Mouse (Mus musculus) ES-Bruce4 (cell line): ENCODE measurements around the gene Mkrn2. TPM values are rescaled to one million over a fixed set of nuclear protein-coding genes. Genes with fewer than 3 reads are reported as not detected.

Experiments
- H3K27ac ChIP-seq: 2 replicates; pipeline ENCODE4 v1.5.1; 2012; ENCODE audit warnings: low read length, inconsistent platforms; ENCODE audit not compliant: insufficient read depth
- H3K27me3 ChIP-seq: 2 replicates; pipeline ENCODE4 v1.6.1; 2012; ENCODE audit warnings: mild to moderate bottlenecking, low read length, inconsistent platforms; ENCODE audit not compliant: control insufficient read depth, poor library complexity, insufficient read depth, severe bottlenecking
- H3K36me3 ChIP-seq: 2 replicates; pipeline ENCODE4 v1.6.1; 2012; ENCODE audit warnings: inconsistent platforms, mild to moderate bottlenecking, low read length, moderate library complexity; ENCODE audit not compliant: control insufficient read depth, poor library complexity, insufficient read depth, severe bottlenecking
- H3K4me1 ChIP-seq: one replicate; pipeline ENCODE4 v1.8.1; 2011; ENCODE audit warnings: low read length; ENCODE audit not compliant: control insufficient read depth, insufficient read depth
- H3K4me3 ChIP-seq: 2 replicates; pipeline ENCODE4 v1.5.1; 2011; ENCODE audit warnings: low read depth, mild to moderate bottlenecking, low read length
- H3K9ac ChIP-seq: 2 replicates; pipeline ENCODE4 v1.6.1; 2012; ENCODE audit warnings: low read depth, mild to moderate bottlenecking, inconsistent platforms; ENCODE audit not compliant: poor library complexity, severe bottlenecking
- H3K9me3 ChIP-seq: replicated peaks from 2 replicates; pipeline ENCODE4 v1.6.1; 2012; ENCODE audit warnings: mild to moderate bottlenecking, low read length, inconsistent platforms; ENCODE audit not compliant: control insufficient read depth, poor library complexity, insufficient read depth, severe bottlenecking
- CTCF ChIP-seq: IDR thresholded peaks from one replicate; pipeline ENCODE4 v1.8.1; 2011; ENCODE audit warnings: low read depth, low read length
- EP300 ChIP-seq: IDR thresholded peaks from 2 replicates; pipeline ENCODE4 v1.6.1; 2011; ENCODE audit warnings: low read depth, low read length; ENCODE audit not compliant: insufficient read depth
- POLR2A ChIP-seq: IDR thresholded peaks from one replicate; pipeline ENCODE4 v1.8.1; 2011; ENCODE audit warnings: low read length; ENCODE audit not compliant: insufficient read depth
- polyA plus RNA-seq: library from polyadenylated mRNA; stranded (reverse); fragments of >200 nt; gene quantifications from 2 replicates; pipeline ENCODE4 v1.2.4, GENCODE M21; 2011; ENCODE audit warnings: low read depth; ENCODE audit not compliant: missing spikeins, insufficient read depth, insufficient read length

Mkrn2 gene
- polyA plus RNA-seq, 1 experiment = 45.1 TPM

DNA sequence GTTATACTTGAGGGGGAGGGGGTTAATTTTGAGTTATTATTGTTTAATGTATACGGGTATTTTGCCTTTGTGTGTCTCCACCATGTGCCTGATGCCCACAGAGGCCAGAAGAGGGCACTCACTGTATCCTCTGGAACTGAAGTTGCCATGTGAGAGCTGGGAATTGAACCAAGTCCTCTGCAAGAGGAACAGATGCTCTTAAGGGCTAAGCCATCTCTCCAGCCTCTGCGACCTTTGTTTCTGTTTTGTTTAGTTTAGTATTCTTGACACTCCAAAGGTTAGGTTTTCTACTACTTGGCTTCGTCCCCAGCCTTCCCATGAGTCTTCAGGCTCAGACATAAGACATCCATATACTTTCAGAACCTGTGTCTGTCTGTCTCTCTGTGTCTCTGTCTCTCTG is 17.5 kb upstream of the Mkrn2 start:
- no peaks in the 10 kb centered on the region for H3K9me3 ChIP-seq
- no peak overlapping the region for H3K27ac ChIP-seq
- no peaks in the 10 kb centered on the region for H3K36me3 ChIP-seq
- no peak overlapping the region for H3K4me3 ChIP-seq
- no peak overlapping the region for H3K9ac ChIP-seq
- H3K4me1 ChIP-seq = no peaks in the 10 kb centered on the region
- H3K27me3 ChIP-seq = no peaks in the 10 kb centered on the region
- no peak for TF ChIP-seq EP300
- TF ChIP-seq POLR2A = no peak
- no peak for TF ChIP-seq CTCF

DNA sequence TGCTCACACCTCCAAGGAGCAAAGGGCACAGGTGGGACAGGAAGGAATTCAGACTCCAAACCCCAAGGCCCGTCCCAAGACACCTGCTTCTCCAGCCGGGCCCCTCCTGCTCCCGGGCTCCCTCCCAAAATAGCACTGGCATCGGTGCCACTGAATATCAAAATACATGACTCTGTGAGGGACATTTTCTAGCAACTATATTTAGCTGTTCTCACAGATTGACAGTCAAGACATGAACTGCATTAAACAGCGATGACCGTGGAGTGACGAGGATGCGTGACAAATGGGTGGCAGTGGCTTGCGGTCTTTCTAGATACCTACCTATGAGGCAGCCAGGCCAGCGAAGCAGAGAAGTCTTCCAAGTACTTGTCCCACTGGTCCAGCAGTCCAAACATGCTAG is 15.4 kb upstream of the Mkrn2 start:
- no peaks in the 10 kb centered on the region for H3K4me1 ChIP-seq
- H3K27me3 ChIP-seq = no peaks in the 10 kb centered on the region
- no peaks in the 10 kb centered on the region for H3K36me3 ChIP-seq
- H3K9me3 ChIP-seq = no peaks in the 10 kb centered on the region
- TF ChIP-seq CTCF = no peak
- TF ChIP-seq POLR2A = no peak
- TF ChIP-seq EP300 = no peak
- no peak overlapping the region for H3K4me3 ChIP-seq
- no peak overlapping the region for H3K9ac ChIP-seq
- H3K27ac ChIP-seq = no peak overlapping the region

DNA sequence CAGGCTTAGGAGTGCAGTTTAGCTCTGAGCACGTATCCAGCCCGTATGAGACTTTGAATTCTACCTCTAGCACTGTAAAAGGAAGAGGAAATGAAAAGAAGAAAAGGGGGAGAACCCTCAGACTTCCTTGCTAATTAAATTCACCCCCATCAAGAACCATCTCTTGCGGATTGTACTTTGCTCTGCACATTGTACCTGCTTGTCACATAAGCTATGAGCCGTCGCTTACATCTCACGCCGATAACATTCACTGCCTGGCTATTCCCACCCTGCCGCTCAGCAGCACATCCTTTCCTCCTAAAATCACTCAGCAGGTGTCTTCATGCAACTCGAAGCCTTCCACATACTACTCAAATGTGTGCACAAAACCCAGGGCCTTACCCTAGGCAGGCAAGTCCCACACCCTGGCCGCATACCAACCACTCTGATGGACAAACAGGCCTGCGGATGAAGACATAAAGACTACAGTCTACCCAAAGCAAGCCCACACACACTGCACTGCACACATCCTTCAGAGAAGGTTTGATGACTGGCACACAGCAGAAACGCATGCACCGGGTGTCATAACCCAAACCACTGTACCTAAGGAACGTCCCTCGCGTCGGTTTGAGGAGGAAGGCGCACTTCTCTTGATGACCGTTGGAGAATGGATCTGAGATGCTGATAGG is 9.9 kb upstream of the Mkrn2 start:
- TF ChIP-seq CTCF (no peak), POLR2A (no peak), EP300 (no peak)
- Histone ChIP-seq H3K4me1 (no peaks in the 10 kb centered on the region), H3K27ac (no peak overlapping the region), H3K36me3 (no peaks in the 10 kb centered on the region), H3K9ac (no peak overlapping the region), H3K4me3 (no peak overlapping the region), H3K9me3 (no peaks in the 10 kb centered on the region), H3K27me3 (no peaks in the 10 kb centered on the region)

DNA sequence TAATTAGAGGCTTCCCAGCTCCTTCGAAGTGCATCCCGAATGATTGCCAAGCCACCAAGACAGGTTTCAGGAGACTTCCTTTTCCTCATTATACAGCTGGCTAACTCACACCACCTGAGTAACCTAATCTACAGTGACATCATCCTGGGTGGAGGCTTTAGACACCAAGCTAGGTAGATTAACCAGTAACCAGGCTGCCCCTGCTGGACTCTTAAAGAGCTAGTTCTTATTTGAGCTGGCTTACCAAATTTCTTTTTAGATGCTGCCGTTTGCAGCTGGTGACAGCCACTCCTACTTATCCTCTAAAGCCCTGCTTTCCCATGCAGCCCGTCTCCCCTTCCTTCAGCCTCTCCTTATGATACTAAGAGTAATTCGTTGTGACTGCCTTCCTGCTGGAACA is 9.2 kb upstream of the Mkrn2 start, which contains the start of gene Mkrn2os:
Mkrn2os (minus strand) TSS at position 119 of the 400 bp plus-strand sequence.
- no peaks in the 10 kb centered on the region for H3K36me3 ChIP-seq
- H3K27ac ChIP-seq = no peak within 1 kb of the TSS
- H3K9ac ChIP-seq = no peak within 1 kb of the TSS
- no peak within 1 kb of the TSS for H3K4me3 ChIP-seq
- H3K4me1 ChIP-seq = no peaks in the 10 kb centered on the region
- H3K27me3 ChIP-seq = no peaks in the 10 kb centered on the region
- TF ChIP-seq EP300 = no peak
- no peak for TF ChIP-seq POLR2A
- no peak for TF ChIP-seq CTCF
- no peaks in the 10 kb centered on the region for H3K9me3 ChIP-seq

DNA sequence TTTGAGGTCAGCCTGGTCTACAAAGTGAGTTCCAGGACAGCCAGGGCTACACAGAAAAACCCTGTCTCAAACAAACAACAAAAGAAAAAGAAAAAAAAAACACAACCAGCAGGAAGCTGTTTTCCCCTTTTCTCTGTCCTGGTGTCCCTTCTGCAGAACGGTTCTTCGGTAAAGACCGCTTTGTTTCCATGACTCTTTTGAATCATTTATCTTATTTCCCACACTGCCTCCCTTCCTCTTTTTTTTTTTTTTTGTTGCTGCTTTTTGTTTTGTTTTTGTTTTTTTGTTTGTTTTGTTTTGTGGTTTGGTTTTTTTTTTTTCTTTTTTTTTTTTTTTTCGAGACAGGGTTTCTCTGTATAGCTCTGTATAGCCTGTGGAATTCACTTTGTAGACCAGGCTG is 8.4 kb upstream of the Mkrn2 start:
- TF ChIP-seq POLR2A = no peak
- TF ChIP-seq CTCF = no peak
- no peak for TF ChIP-seq EP300
- Histone ChIP-seq H3K4me1 (no peaks in the 10 kb centered on the region), H3K4me3 (no peak overlapping the region), H3K9ac (no peak overlapping the region), H3K9me3 (no peaks in the 10 kb centered on the region), H3K27ac (no peak overlapping the region), H3K36me3 (no peaks in the 10 kb centered on the region), H3K27me3 (no peaks in the 10 kb centered on the region)

DNA sequence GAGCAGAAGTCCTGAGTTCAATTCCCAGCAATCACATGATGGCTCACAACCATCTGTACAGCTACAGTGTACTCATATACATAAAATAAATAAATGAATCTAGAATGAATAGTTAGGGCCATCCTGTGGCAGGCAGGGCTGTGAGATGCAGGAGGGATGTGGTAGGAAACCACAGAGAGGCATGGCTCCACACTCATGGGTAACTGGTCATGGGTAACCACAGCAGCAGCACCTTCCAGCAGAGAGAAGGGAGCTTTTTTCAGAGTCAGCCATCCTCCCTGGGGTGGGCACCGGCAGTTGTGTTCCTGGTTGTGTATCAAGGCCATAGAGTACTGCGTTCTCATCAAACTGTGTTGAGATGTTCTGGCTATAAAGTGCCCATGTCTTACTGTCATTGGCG is 7.2 kb upstream of the Mkrn2 start:
- H3K4me3 ChIP-seq = no peak overlapping the region
- no peaks in the 10 kb centered on the region for H3K36me3 ChIP-seq
- no peaks in the 10 kb centered on the region for H3K27me3 ChIP-seq
- TF ChIP-seq EP300 (no peak), POLR2A (no peak), CTCF (no peak)
- H3K9ac ChIP-seq = no peak overlapping the region
- H3K9me3 ChIP-seq = no peaks in the 10 kb centered on the region
- no peaks in the 10 kb centered on the region for H3K4me1 ChIP-seq
- H3K27ac ChIP-seq = no peak overlapping the region
